In genomic region chr10:43036646-43037454, GRCm38 (mm10) we compare ENCODE assay signal across 12 mouse cellular contexts.
A peak's percentile ranks its signal among the peaks of the same experiment; 100 is the strongest.
DNase-seq lines count a peak whose midpoint lies in the region; ATAC-seq and TF ChIP-seq lines count a peak whose summit lies in the region.
"Had no signal": no experiment of that assay in that cellular context is flagged by ENCODE, and none has a peak within 500 bp of the region (broad histone marks: within the 10 kb centered on the region; RNA-seq: fewer than 3 reads in every experiment).

No protein-coding gene starts in this region.

- peak; percentile 68; the same call in 1 of the 2 replicates for ATAC-seq in forebrain, embryonic 12.5 days (ENCODE audit: low FRiP score)
- no peak for ATAC-seq in forebrain, postnatal 0 days
- peak; percentile 42; the same call in 1 of the 2 replicates for ATAC-seq in lung, embryonic 16.5 days (ENCODE audit: low read depth)
- ATAC-seq in limb, embryonic 13.5 days (ENCODE audit: low FRiP score, low read depth): peak; percentile 28; the same call in 1 of the 2 replicates
- ATAC-seq: intestine, postnatal 0 days had no signal

- no peak overlapping the region for H3K4me3 ChIP-seq in forebrain, embryonic 12.5 days (replicated peaks)
- H3K4me3 ChIP-seq in forebrain, postnatal 0 days (ENCODE audit: low read depth, low read length): no peak overlapping the region
- no peak overlapping the region for H3K4me3 ChIP-seq in lung, embryonic 16.5 days (ENCODE audit: low read length)
- no peak overlapping the region for H3K4me3 ChIP-seq in limb, embryonic 13.5 days

- no peak for DNase-seq in forebrain, postnatal 0 days
- DNase-seq in lung, postnatal 25 days (ENCODE audit: low spot score): no peak
- DNase-seq in retina, postnatal 1 day: peak; percentile 70
- no peak for DNase-seq in left cerebral cortex, adult 18-20 months (ENCODE audit: low spot score in 2 of 2)
- no peak for DNase-seq in frontal cortex, postnatal 14 days (ENCODE audit: low spot score in 2 of 2)
- DNase-seq: cerebellum, adult 18-20 months; gastrocnemius, postnatal 14 days had no signal

- 43% methylated on average over 21 of the region's 21 CpGs for WGBS in forebrain, embryonic 12.5 days
- WGBS in forebrain, postnatal 0 days: 46% methylated on average over 21 of the region's 21 CpGs
- WGBS in lung, embryonic 16.5 days: 70% methylated on average over 21 of the region's 21 CpGs
- 64% methylated on average over 21 of the region's 21 CpGs for WGBS in limb, embryonic 13.5 days

- peaks cover 3% of the 10 kb centered on the region; the same call in 1 of the 2 replicates for H3K9me3 ChIP-seq in forebrain, embryonic 12.5 days
- H3K9me3 ChIP-seq in forebrain, postnatal 0 days (ENCODE audit: low read length): no peaks in the 10 kb centered on the region
- 0 out of 2 replicates have a peak, but pooled peaks cover 3% of the 10 kb centered on the region for H3K9me3 ChIP-seq in lung, embryonic 16.5 days (ENCODE audit: control insufficient read depth, low read length)
- no peaks in the 10 kb centered on the region for H3K9me3 ChIP-seq in limb, embryonic 13.5 days

- no peak overlapping the region for H3K4me2 ChIP-seq in forebrain, embryonic 12.5 days
- no peak overlapping the region for H3K4me2 ChIP-seq in forebrain, postnatal 0 days (ENCODE audit: low read depth)
- no peak overlapping the region for H3K4me2 ChIP-seq in lung, embryonic 16.5 days (ENCODE audit: low read depth, low read length)
- no peak overlapping the region for H3K4me2 ChIP-seq in limb, embryonic 13.5 days (replicated peaks)

- TF ChIP-seq CTCF in forebrain, postnatal 0 days (IDR thresholded peaks at IDR 0.05; ENCODE audit: low read depth): no peak

- no peaks in the 10 kb centered on the region for H3K36me3 ChIP-seq in forebrain, embryonic 12.5 days (replicated peaks)
- no peaks in the 10 kb centered on the region for H3K36me3 ChIP-seq in forebrain, postnatal 0 days (ENCODE audit: insufficient read depth)
- H3K36me3 ChIP-seq in lung, embryonic 16.5 days (ENCODE audit: control insufficient read depth, insufficient read depth, low read length): no peaks in the 10 kb centered on the region
- H3K36me3 ChIP-seq in limb, embryonic 13.5 days: peaks cover 9% of the 10 kb centered on the region; the same call in 1 of the 2 replicates

- H3K4me1 ChIP-seq in forebrain, embryonic 12.5 days: peaks cover 39% of the 10 kb centered on the region
- 0 out of 2 replicates have a peak, but pooled peaks cover 9% of the 10 kb centered on the region for H3K4me1 ChIP-seq in forebrain, postnatal 0 days (ENCODE audit: insufficient read depth)
- peaks cover 11% of the 10 kb centered on the region for H3K4me1 ChIP-seq in lung, embryonic 16.5 days (replicated peaks; ENCODE audit: control insufficient read depth, insufficient read depth, low read length)
- H3K4me1 ChIP-seq in limb, embryonic 13.5 days: peaks cover 14% of the 10 kb centered on the region; the same call in 1 of the 2 replicates

- H3K27ac ChIP-seq in forebrain, embryonic 12.5 days: no peak overlapping the region
- no peak overlapping the region for H3K27ac ChIP-seq in forebrain, postnatal 0 days (ENCODE audit: low read depth, low read length)
- H3K27ac ChIP-seq in lung, embryonic 16.5 days (ENCODE audit: low read length): no peak overlapping the region
- H3K27ac ChIP-seq in limb, embryonic 13.5 days: no peak overlapping the region
- H3K27ac ChIP-seq: liver, embryonic 14.5 days had no signal

- no peak overlapping the region for H3K9ac ChIP-seq in forebrain, embryonic 12.5 days
- no peak overlapping the region for H3K9ac ChIP-seq in forebrain, postnatal 0 days
- no peak overlapping the region for H3K9ac ChIP-seq in lung, embryonic 16.5 days (ENCODE audit: low read length)
- H3K9ac ChIP-seq in limb, embryonic 13.5 days: no peak overlapping the region
- H3K9ac ChIP-seq: liver, embryonic 14.5 days had no signal

- H3K27me3 ChIP-seq in forebrain, embryonic 12.5 days: 0 out of 2 replicates have a peak, but pooled peaks cover 5% of the 10 kb centered on the region
- H3K27me3 ChIP-seq in forebrain, postnatal 0 days (ENCODE audit: insufficient read depth, low read length): no peaks in the 10 kb centered on the region
- H3K27me3 ChIP-seq in lung, embryonic 16.5 days (ENCODE audit: control insufficient read depth, insufficient read depth, low read depth, low read length): no peaks in the 10 kb centered on the region
- no peaks in the 10 kb centered on the region for H3K27me3 ChIP-seq in limb, embryonic 13.5 days
